Mouse (Mus musculus): ENCODE measurements around the gene Smarcb1. TPM values are rescaled to one million over a fixed set of nuclear protein-coding genes. Genes with fewer than 3 reads are reported as not detected.
"Not testable (repeated sequence)": the region's sequence is repeated elsewhere in the genome, so short reads cannot be mapped to it uniquely, and the experiment has no call there.

The Smarcb1 gene
- polyA plus RNA-seq, 1 experiment: 34.1 TPM

DNA sequence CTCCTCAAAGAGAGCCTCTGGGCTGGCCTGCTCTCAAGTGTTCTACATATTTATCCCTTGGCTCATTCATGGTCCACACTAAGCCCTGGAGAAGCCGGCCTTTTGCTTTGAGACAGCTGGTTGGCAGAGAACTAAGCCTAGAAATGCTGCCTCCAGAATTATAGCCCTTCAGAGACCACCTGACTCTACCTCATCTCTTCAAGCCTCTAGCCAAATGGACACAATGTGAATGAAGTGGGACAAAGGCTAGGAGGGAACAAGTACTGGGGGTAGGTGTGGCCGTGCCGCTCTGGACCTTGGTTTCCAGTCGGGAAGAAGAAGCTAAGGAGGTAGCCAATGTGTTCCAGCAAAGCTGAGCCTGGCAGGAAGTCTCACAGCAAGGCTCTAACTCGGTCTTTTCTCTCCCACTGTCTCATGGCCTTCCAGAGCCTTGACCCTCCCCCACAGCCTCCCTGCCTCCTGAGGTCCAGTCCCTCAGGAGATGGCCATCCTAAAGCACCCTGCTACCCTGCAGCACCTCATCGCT lies 23.3 kb downstream of the Smarcb1 start:
- H3K27ac ChIP-seq (ENCODE audit: insufficient read depth, low read depth, low read length): no peak overlapping the region
- TF ChIP-seq CTCF (IDR thresholded peaks at IDR 0.05; ENCODE audit: extremely low read depth, insufficient read length, insufficient replicate concordance, low read depth, low read length) (no peak), POLR2A (IDR thresholded peaks at IDR 0.05; ENCODE audit: low read depth, low read length) (no peak)
- peaks cover 6% of the 10 kb centered on the region; the same call in 1 of the 2 replicates for H3K4me1 ChIP-seq (ENCODE audit: control insufficient read depth, insufficient read depth, insufficient read length, low read length)
- H3K27me3 ChIP-seq (ENCODE audit: control insufficient read depth, insufficient read depth, low read length): no peaks in the 10 kb centered on the region
- peaks cover 46% of the 10 kb centered on the region for H3K36me3 ChIP-seq (ENCODE audit: control insufficient read depth, insufficient read depth, low read length)
- 72% methylated on average over 6 of the region's 6 CpGs for WGBS
- no peak overlapping the region for H3K4me3 ChIP-seq (ENCODE audit: low read depth, low read length)

DNA sequence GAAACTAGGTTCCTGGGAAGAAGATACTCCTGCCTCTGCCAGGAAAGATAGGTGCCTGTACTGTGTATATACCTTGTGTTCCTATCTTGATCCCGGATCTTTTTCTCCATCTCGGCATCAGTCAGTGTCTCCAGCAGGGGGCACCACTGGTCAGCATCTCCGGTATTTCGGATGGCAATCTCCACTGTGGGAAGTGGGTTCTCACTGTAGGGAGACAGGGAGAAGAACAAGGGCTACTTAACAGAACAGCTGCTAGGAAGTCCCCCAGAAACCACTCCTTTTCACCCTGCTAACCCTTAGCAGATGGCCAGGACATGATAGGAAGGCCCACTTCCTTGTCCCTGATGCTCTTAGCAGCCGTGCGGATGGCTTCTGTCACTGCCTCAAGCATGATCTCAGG lies 24.0 kb downstream of the Smarcb1 start:
- WGBS: 32% methylated on average over 6 of the region's 6 CpGs

DNA sequence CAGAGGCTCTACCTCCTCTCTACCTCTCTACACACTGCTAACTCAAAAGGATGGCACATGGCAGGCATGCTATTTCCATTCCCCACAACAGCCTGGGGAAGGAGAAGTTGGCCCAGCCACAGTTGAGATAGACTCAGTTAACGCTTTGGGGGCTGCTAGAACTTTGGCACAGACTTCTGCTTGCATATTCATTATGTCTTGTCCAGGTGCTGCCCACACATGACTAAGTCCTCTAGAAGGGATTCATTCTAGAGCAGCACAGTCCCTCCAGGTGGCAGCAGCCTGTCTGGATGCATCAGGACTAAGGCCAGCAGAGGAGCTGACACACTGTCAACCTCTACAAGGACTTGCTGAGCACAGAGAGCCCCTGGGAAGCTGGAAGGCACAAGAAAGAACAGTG lies 25.2 kb downstream of the Smarcb1 start:
- peaks cover 8% of the 10 kb centered on the region for H3K4me1 ChIP-seq (ENCODE audit: control insufficient read depth, insufficient read depth, insufficient read length, low read length)
- H3K27me3 ChIP-seq (ENCODE audit: control insufficient read depth, insufficient read depth, low read length): no peaks in the 10 kb centered on the region
- H3K4me3 ChIP-seq (ENCODE audit: low read depth, low read length): no peak overlapping the region
- TF ChIP-seq CTCF (IDR thresholded peaks at IDR 0.05; ENCODE audit: extremely low read depth, insufficient read length, insufficient replicate concordance, low read depth, low read length): no peak
- no peak for TF ChIP-seq POLR2A (IDR thresholded peaks at IDR 0.05; ENCODE audit: low read depth, low read length)
- H3K36me3 ChIP-seq (ENCODE audit: control insufficient read depth, insufficient read depth, low read length): peaks cover 33% of the 10 kb centered on the region
- H3K27ac ChIP-seq (ENCODE audit: insufficient read depth, low read depth, low read length): no peak overlapping the region
- 95% methylated on average over 1 of the region's 1 CpGs for WGBS

More for the DNA sequence above, 24.0 kb downstream of the Smarcb1 start:
- peaks cover 40% of the 10 kb centered on the region for H3K36me3 ChIP-seq (ENCODE audit: control insufficient read depth, insufficient read depth, low read length)
- no peak overlapping the region for H3K4me3 ChIP-seq (ENCODE audit: low read depth, low read length)
- H3K27me3 ChIP-seq (ENCODE audit: control insufficient read depth, insufficient read depth, low read length): no peaks in the 10 kb centered on the region
- no peak overlapping the region for H3K27ac ChIP-seq (ENCODE audit: insufficient read depth, low read depth, low read length)
- peak; percentile 82; the same call in 1 of the 2 replicates for TF ChIP-seq CTCF (IDR thresholded peaks at IDR 0.05; ENCODE audit: extremely low read depth, insufficient read length, insufficient replicate concordance, low read depth, low read length)
- TF ChIP-seq POLR2A (IDR thresholded peaks at IDR 0.05; ENCODE audit: low read depth, low read length): no peak
- peaks cover 8% of the 10 kb centered on the region for H3K4me1 ChIP-seq (ENCODE audit: control insufficient read depth, insufficient read depth, insufficient read length, low read length)

DNA sequence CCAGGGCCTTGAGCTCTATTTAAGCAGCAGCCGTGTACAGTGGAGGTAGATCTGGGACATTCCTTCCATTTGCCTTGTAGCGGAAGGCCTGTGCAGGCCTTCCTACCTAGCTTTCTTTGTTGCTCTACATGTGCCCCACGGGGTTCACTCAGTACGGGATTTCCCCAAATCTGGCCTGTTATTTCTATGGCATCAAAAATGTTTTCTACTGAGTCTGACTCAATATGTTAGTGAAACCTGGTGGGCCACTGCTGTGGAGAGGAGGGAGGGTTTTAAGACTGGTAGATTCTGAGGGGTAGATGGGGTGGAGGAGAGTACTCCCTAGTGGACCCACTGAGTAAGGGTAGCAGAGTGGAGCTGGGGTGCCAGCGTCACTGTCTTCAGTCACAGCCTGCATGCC lies 25.7 kb downstream of the Smarcb1 start:
- Histone ChIP-seq H3K4me3 (ENCODE audit: low read depth, low read length) (no peak overlapping the region), H3K27me3 (ENCODE audit: control insufficient read depth, insufficient read depth, low read length) (no peaks in the 10 kb centered on the region), H3K36me3 (ENCODE audit: control insufficient read depth, insufficient read depth, low read length) (peaks cover 29% of the 10 kb centered on the region), H3K4me1 (ENCODE audit: control insufficient read depth, insufficient read depth, insufficient read length, low read length) (peaks cover 8% of the 10 kb centered on the region), H3K27ac (ENCODE audit: insufficient read depth, low read depth, low read length) (no peak overlapping the region)
- TF ChIP-seq POLR2A (IDR thresholded peaks at IDR 0.05; ENCODE audit: low read depth, low read length) (no peak), CTCF (IDR thresholded peaks at IDR 0.05; ENCODE audit: extremely low read depth, insufficient read length, insufficient replicate concordance, low read depth, low read length) (no peak)
- WGBS: 90% methylated on average over 5 of the region's 5 CpGs

DNA sequence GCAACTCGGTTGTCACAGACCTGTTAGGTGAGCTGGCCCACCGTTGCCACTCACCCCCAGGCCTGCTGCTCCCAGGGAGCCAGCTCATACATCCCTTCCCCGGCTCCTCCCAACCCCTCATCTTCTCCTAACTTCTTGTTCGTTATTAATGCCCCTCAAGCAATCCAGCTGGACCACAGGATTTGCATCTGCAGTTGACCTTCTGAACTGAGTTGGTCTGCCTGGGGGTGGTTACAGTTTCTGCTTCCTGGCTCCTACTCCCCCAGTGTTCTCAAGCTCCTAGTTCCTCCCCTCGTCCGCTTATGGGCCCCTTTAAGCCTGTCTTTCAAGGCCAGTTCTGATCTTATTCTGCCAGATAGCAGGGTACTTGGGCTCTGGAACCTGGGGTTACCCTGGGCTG lies 26.8 kb downstream of the Smarcb1 start:
- H3K27me3 ChIP-seq (ENCODE audit: control insufficient read depth, insufficient read depth, low read length): no peaks in the 10 kb centered on the region
- H3K36me3 ChIP-seq (ENCODE audit: control insufficient read depth, insufficient read depth, low read length): peaks cover 24% of the 10 kb centered on the region
- H3K4me3 ChIP-seq (ENCODE audit: low read depth, low read length): peak overlapping the region; percentile 58
- peaks cover 8% of the 10 kb centered on the region for H3K4me1 ChIP-seq (ENCODE audit: control insufficient read depth, insufficient read depth, insufficient read length, low read length)
- H3K27ac ChIP-seq (ENCODE audit: insufficient read depth, low read depth, low read length): no peak overlapping the region
- WGBS: 75% methylated on average over 6 of the region's 6 CpGs
- TF ChIP-seq POLR2A (IDR thresholded peaks at IDR 0.05; ENCODE audit: low read depth, low read length) (no peak), CTCF (IDR thresholded peaks at IDR 0.05; ENCODE audit: extremely low read depth, insufficient read length, insufficient replicate concordance, low read depth, low read length) (no peak)

DNA sequence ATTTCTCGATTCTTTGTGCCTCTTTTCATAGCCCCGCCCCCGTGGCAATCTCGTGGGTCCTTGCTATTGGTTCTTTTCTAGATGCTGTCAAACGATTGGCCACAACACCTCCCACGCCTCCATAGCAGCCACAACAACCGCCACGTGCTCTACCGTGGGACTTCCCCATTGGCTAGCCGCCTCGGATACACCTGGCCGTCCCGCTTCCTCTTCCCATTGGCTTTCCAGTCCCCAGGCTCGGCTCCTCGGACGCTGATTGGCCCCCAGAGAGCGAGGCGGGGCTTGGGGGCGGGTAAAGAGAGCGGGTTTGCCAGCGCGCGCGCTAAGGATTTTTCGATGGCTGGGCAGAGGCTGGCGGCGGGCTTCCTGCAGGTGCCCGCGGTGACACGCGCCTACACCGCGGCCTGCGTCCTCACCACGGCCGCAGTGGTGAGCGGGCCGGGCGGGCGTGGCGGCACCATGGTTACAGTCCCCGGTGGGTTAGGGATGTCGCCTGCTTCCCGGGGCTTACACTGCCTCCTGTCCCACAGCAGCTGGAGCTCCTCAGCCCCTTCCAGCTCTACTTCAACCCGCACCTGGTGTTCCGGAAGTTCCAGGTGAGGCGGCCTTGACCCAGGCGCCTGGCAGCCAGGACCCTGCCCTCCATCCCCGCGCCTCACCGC lies 28.2 kb downstream of the Smarcb1 start, which contains the start of gene Derl3:
Gene Derl3 (plus strand): TSS at position 325 of the 662 bp plus-strand sequence.
- TF ChIP-seq POLR2A (IDR thresholded peaks at IDR 0.05; ENCODE audit: low read depth, low read length): no peak
- TF ChIP-seq CTCF (IDR thresholded peaks at IDR 0.05; ENCODE audit: extremely low read depth, insufficient read length, insufficient replicate concordance, low read depth, low read length): no peak
- Histone ChIP-seq H3K27ac (ENCODE audit: insufficient read depth, low read depth, low read length) (no peak within 1 kb of the TSS), H3K36me3 (ENCODE audit: control insufficient read depth, insufficient read depth, low read length) (peaks cover 23% of the 10 kb centered on the region), H3K4me1 (ENCODE audit: control insufficient read depth, insufficient read depth, insufficient read length, low read length) (peaks cover 8% of the 10 kb centered on the region), H3K27me3 (ENCODE audit: control insufficient read depth, insufficient read depth, low read length) (no peaks in the 10 kb centered on the region), H3K4me3 (ENCODE audit: low read depth, low read length) (peak within 1 kb of the TSS; percentile 58)
- 1% methylated on average over 51 of the region's 51 CpGs for WGBS

DNA sequence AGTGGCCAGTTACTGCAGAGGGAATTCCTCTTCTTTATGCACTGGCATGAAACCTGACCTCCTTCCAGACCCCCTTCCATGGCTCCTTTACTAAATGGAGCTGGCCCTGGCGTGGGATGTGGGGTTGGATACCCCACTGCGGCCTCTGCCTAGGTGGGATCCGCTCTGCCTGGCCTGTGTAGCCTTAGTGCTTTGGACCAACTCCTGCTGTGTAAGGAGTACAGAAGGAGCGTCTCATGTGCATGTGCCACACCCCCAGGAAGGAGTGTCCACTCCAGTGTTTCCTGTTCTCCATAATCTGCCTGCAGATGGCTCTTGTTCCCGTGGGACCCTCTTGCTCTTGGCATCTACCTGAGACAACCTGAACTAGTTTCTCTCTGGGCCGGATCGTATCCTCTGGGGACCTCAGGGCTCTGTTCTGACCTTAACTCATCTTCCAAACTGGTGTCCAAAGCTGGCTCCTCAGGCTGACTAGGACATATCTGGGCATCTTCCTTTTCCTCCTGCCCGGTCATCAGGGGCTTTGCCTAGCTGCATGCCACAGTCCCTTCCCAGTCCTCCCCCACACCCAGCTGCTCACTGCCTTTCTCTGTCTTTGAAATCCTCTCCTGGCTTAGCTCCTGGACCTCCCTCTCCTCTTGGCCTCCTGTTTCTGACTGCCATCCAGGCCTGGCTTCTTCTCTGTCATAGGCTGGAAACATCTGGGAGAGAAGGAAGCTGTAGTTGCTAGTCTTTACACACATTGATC lies 31.8 kb downstream of the Smarcb1 start:
- WGBS: 51% methylated on average over 8 of the region's 8 CpGs

DNA sequence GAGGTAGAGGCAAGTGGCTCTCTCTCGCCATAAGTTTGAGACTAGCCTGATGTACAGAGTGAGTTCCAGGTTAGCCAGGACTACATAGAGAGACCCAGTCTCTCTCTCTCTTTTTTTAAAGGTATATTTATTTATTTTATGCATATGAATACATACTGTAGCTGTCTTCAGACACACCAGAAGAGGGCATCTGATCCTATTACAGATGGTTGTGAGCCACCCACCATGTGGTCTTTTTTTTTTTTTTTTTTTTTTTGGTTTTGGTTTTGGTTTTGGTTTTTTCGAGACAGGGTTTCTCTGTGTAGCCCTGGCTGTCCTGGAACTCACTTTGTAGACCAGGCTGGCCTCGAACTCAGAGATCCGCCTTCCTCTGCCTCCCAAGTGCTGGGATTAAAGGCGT lies 33.9 kb downstream of the Smarcb1 start:
- not testable (repeated sequence) for H3K4me1 ChIP-seq (ENCODE audit: control insufficient read depth, insufficient read depth, insufficient read length, low read length); H3K27me3 ChIP-seq (ENCODE audit: control insufficient read depth, insufficient read depth, low read length); H3K36me3 ChIP-seq (ENCODE audit: control insufficient read depth, insufficient read depth, low read length); H3K4me3 ChIP-seq (ENCODE audit: low read depth, low read length); H3K27ac ChIP-seq (ENCODE audit: insufficient read depth, low read depth, low read length)
- 73% methylated on average over 5 of the region's 5 CpGs for WGBS

More for the DNA sequence above, 31.8 kb downstream of the Smarcb1 start:
- Histone ChIP-seq H3K27ac (ENCODE audit: insufficient read depth, low read depth, low read length) (no peak overlapping the region), H3K27me3 (ENCODE audit: control insufficient read depth, insufficient read depth, low read length) (no peaks in the 10 kb centered on the region), H3K36me3 (ENCODE audit: control insufficient read depth, insufficient read depth, low read length) (no peaks in the 10 kb centered on the region), H3K4me1 (ENCODE audit: control insufficient read depth, insufficient read depth, insufficient read length, low read length) (peaks cover 8% of the 10 kb centered on the region), H3K4me3 (ENCODE audit: low read depth, low read length) (no peak overlapping the region)
- TF ChIP-seq CTCF (IDR thresholded peaks at IDR 0.05; ENCODE audit: extremely low read depth, insufficient read length, insufficient replicate concordance, low read depth, low read length): no peak

All from small intestine, adult 2 months (tissue).